Mouse (Mus musculus): ENCODE results near the gene Fnip1.

DNA sequence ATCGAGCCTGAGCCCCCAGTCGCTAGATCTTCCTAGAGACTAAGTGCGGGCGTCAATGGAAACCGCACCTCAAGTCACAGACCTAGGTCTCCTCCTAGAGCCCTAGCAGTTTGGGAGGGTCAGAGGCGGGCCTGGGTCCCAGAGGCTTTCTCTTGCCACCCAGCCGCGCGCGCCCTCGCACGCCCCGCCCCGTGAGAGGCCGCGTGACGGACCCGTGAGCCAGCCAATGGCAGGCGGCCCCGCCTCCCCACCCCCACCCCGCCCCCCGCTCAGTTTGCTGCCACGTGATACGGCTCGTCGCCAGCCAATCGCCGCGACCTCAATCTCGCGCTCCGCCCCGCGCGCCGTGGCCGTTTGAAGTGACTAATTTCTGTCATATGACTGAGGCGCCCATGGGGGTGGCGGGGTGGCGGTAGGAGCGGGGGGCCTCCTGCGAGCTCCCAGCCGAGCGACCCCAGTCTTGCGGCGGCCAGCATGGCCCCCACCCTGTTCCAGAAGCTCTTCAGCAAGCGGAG, at the start of gene Fnip1:
- peak; percentile 72 for TF ChIP-seq POLR2A (IDR thresholded peaks at IDR 0.05; ENCODE audit: borderline replicate concordance, extremely low read depth, insufficient read depth, insufficient read length, poor library complexity, severe bottlenecking)
- TF ChIP-seq CTCF (IDR thresholded peaks at IDR 0.05; ENCODE audit: borderline replicate concordance, extremely low read depth, insufficient read depth, insufficient read length) = no peak

Measured in brain, embryonic 14.5 days (tissue).